Mouse (Mus musculus): Measurements from ENCODE around the gene 6030468B19Rik. TPM values are rescaled to one million over a fixed set of nuclear protein-coding genes. Genes with fewer than 3 reads are reported as not detected.

Gene 6030468B19Rik
- polyA plus RNA-seq, 1 experiment from 2014 or later, result 0.32 TPM

- Histone ChIP-seq H3K4me1 (peaks cover 29% of the 10 kb centered on the region), H3K36me3 (no peaks in the 10 kb centered on the region), H3K27me3 (no peaks in the 10 kb centered on the region), H3K9me3 (no peaks in the 10 kb centered on the region), H3K27ac (no peak overlapping the region), H3K4me3 (no peak overlapping the region), H3K4me2 (no peak overlapping the region), H3K9ac (no peak overlapping the region)
- 87% methylated on average over 8 of the region's 8 CpGs for WGBS
- no peak for ATAC-seq (ENCODE audit: borderline replicate concordance, extremely low read depth, low FRiP score, low TSS enrichment)
Observed at GRCm38 (mm10) chr11:117834086-117834485, 36.6 kb downstream of the 6030468B19Rik start.

DNA sequence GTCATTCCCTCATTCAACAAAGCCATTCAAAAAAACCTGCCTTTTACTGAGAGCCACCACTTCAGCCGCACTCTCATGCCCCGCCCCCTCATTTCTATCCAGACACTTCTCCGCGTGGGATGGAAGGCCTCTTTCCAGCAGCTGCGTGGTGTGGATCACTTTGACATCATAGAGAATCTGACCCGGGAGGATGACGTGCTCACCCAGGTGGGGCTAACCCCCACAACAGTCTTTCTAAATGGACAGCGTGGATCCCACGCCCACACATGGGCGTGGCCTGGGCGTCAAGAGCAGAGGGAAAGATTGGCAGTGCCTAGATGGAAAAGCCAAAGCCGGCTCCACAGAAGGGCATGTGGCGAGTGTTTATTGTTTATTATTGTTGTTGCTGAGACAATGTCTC is 38.8 kb downstream of the 6030468B19Rik start:
- Histone ChIP-seq H3K4me3 (peak overlapping the region; percentile 19), H3K36me3 (no peaks in the 10 kb centered on the region), H3K9ac (no peak overlapping the region), H3K4me2 (peak overlapping the region; percentile 50), H3K9me3 (no peaks in the 10 kb centered on the region), H3K4me1 (peaks cover 10% of the 10 kb centered on the region; the same call in 1 of the 2 replicates), H3K27ac (no peak overlapping the region), H3K27me3 (no peaks in the 10 kb centered on the region)
- ATAC-seq (ENCODE audit: borderline replicate concordance, extremely low read depth, low FRiP score, low TSS enrichment), result no peak
- 22% methylated on average over 13 of the region's 13 CpGs for WGBS

DNA sequence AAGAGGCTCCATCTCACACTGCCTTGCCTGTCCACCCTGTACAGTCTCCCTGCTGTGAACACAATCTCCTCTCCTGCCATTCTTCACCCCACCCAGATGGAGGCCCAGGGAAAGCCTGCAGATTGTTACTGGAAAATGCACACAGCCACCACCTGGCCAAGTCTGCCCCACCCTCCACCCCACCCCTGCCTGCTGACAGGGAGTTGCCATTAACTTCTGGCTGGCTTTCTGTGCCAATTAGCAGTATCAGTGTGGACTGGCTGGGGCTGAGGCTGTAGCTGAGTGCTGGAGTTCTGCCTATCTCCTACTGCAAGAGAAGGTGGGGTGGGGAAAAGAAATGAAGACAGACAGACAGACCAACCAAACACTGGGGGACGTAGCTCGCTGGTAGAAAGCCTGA is 41.1 kb downstream of the 6030468B19Rik start:
- no peak overlapping the region for H3K27ac ChIP-seq
- no peaks in the 10 kb centered on the region for H3K36me3 ChIP-seq
- no peak overlapping the region for H3K9ac ChIP-seq
- ATAC-seq (ENCODE audit: borderline replicate concordance, extremely low read depth, low FRiP score, low TSS enrichment), result no peak; the same call in 1 of the 2 replicates
- WGBS, result 59% methylated on average over 2 of the region's 2 CpGs
- no peaks in the 10 kb centered on the region for H3K27me3 ChIP-seq
- H3K9me3 ChIP-seq, result no peaks in the 10 kb centered on the region
- H3K4me3 ChIP-seq, result no peak overlapping the region
- H3K4me2 ChIP-seq, result no peak overlapping the region
- 0 out of 2 replicates have a peak, but pooled peaks cover 4% of the 10 kb centered on the region for H3K4me1 ChIP-seq

GRCm38 (mm10) chr11:117839021-117839420 is 41.6 kb downstream of the 6030468B19Rik start:
- Histone ChIP-seq H3K9me3 (no peaks in the 10 kb centered on the region), H3K4me1 (0 out of 2 replicates have a peak, but pooled peaks cover 4% of the 10 kb centered on the region), H3K27me3 (no peaks in the 10 kb centered on the region), H3K4me3 (no peak overlapping the region), H3K4me2 (no peak overlapping the region), H3K27ac (no peak overlapping the region), H3K36me3 (no peaks in the 10 kb centered on the region), H3K9ac (no peak overlapping the region)
- no peak for ATAC-seq (ENCODE audit: borderline replicate concordance, extremely low read depth, low FRiP score, low TSS enrichment)
- WGBS, result 75% methylated on average over 1 of the region's 1 CpGs

GRCm38 (mm10) chr11:117840910-117841309 is 43.5 kb downstream of the 6030468B19Rik start:
- Histone ChIP-seq H3K9me3 (no peaks in the 10 kb centered on the region), H3K27ac (no peak overlapping the region), H3K36me3 (no peaks in the 10 kb centered on the region), H3K4me3 (no peak overlapping the region), H3K27me3 (no peaks in the 10 kb centered on the region), H3K4me2 (no peak overlapping the region), H3K9ac (no peak overlapping the region), H3K4me1 (0 out of 2 replicates have a peak, but pooled peaks cover 4% of the 10 kb centered on the region)
- 32% methylated on average over 1 of the region's 1 CpGs for WGBS
- no peak for ATAC-seq (ENCODE audit: borderline replicate concordance, extremely low read depth, low FRiP score, low TSS enrichment)

- Histone ChIP-seq H3K4me2 (no peak overlapping the region), H3K36me3 (no peaks in the 10 kb centered on the region), H3K4me1 (peaks cover 12% of the 10 kb centered on the region), H3K9me3 (no peaks in the 10 kb centered on the region), H3K27ac (no peak overlapping the region), H3K27me3 (no peaks in the 10 kb centered on the region), H3K9ac (no peak overlapping the region), H3K4me3 (no peak overlapping the region)
- WGBS, result 82% methylated on average over 2 of the region's 2 CpGs
- ATAC-seq (ENCODE audit: borderline replicate concordance, extremely low read depth, low FRiP score, low TSS enrichment), result no peak
Observed at GRCm38 (mm10) chr11:117843434-117843833, 46.0 kb downstream of the 6030468B19Rik start.

DNA sequence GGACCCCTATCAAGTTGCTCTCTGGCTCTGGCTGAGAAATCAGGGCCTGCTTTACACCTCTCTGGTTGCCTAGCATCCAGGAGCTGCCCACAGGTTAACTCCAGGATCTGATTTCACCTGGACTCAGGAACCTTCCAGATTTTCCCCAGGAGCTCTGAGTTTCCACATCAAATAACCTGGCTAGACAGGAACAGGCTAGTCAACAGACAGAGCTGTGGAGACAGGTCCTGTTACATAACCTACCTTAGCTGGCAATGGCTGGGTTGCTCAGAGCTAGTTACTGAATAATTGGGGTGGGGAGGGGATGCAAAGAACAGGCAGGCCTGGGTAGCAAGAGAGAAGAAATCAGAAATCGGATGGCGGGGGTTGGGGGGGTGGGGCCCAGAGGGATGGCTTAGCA is 47.5 kb downstream of the 6030468B19Rik start:
- Histone ChIP-seq H3K9ac (no peak overlapping the region), H3K4me2 (no peak overlapping the region), H3K27ac (peak overlapping the region; percentile 25; the same call in 1 of the 2 replicates), H3K4me3 (no peak overlapping the region), H3K4me1 (peaks cover 19% of the 10 kb centered on the region), H3K36me3 (no peaks in the 10 kb centered on the region), H3K9me3 (no peaks in the 10 kb centered on the region), H3K27me3 (no peaks in the 10 kb centered on the region)
- WGBS, result 45% methylated on average over 2 of the region's 2 CpGs
- ATAC-seq (ENCODE audit: borderline replicate concordance, extremely low read depth, low FRiP score, low TSS enrichment), result no peak

GRCm38 (mm10) chr11:117845651-117846050 is 48.2 kb downstream of the 6030468B19Rik start:
- Histone ChIP-seq H3K9ac (no peak overlapping the region), H3K4me2 (no peak overlapping the region), H3K27ac (no peak overlapping the region), H3K4me1 (peaks cover 25% of the 10 kb centered on the region), H3K9me3 (no peaks in the 10 kb centered on the region), H3K27me3 (no peaks in the 10 kb centered on the region), H3K36me3 (no peaks in the 10 kb centered on the region), H3K4me3 (no peak overlapping the region)
- no peak for ATAC-seq (ENCODE audit: borderline replicate concordance, extremely low read depth, low FRiP score, low TSS enrichment)
- 71% methylated on average over 2 of the region's 2 CpGs for WGBS

DNA sequence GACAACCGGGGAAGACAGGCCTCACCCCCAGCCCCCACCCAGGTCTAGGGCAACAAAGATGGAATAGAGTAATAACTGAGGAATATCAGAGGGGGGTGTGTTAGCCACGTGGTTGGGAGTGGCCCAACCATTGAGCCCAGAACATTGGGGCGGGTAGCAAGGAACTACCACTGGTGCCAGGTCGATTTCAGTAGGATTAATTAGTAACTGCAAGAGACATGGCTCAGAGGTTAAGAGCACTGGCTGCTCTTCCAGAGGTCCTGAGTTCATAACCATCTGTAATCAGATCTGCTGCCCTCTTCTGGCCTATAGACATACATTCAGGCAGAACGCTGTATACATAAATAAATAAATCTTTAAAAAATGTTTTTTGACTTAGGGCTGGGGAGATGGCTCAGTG is 49.2 kb downstream of the 6030468B19Rik start:
- 47% methylated on average over 5 of the region's 5 CpGs for WGBS
- no peak overlapping the region for H3K9ac ChIP-seq
- no peak overlapping the region for H3K4me3 ChIP-seq
- H3K4me2 ChIP-seq, result no peak overlapping the region
- H3K27me3 ChIP-seq, result no peaks in the 10 kb centered on the region
- H3K27ac ChIP-seq, result no peak overlapping the region
- H3K9me3 ChIP-seq, result no peaks in the 10 kb centered on the region
- H3K36me3 ChIP-seq, result peaks cover 6% of the 10 kb centered on the region; the same call in 1 of the 2 replicates
- no peak for ATAC-seq (ENCODE audit: borderline replicate concordance, extremely low read depth, low FRiP score, low TSS enrichment)
- peaks cover 30% of the 10 kb centered on the region for H3K4me1 ChIP-seq

- no peak for ATAC-seq (ENCODE audit: borderline replicate concordance, extremely low read depth, low FRiP score, low TSS enrichment)
- no peaks in the 10 kb centered on the region for H3K27me3 ChIP-seq
- peak overlapping the region; percentile 85 for H3K4me2 ChIP-seq
- peak overlapping the region; percentile 99 for H3K27ac ChIP-seq
- no peaks in the 10 kb centered on the region for H3K9me3 ChIP-seq
- peaks cover 15% of the 10 kb centered on the region for H3K36me3 ChIP-seq
- WGBS, result 72% methylated on average over 7 of the region's 7 CpGs
- peak overlapping the region; percentile 93; the same call in 1 of the 2 replicates for H3K9ac ChIP-seq
- H3K4me1 ChIP-seq, result peaks cover 30% of the 10 kb centered on the region
- H3K4me3 ChIP-seq, result peak overlapping the region; percentile 79
Observed at GRCm38 (mm10) chr11:117847593-117848215, 50.2 kb downstream of the 6030468B19Rik start.

GRCm38 (mm10) chr11:117848271-117848984 is 51.0 kb downstream of the 6030468B19Rik start:
- peak overlapping the region; percentile 93 for H3K9ac ChIP-seq
- H3K36me3 ChIP-seq, result peaks cover 23% of the 10 kb centered on the region
- WGBS, result 4% methylated on average over 19 of the region's 19 CpGs
- H3K27me3 ChIP-seq, result no peaks in the 10 kb centered on the region
- peak overlapping the region; percentile 99 for H3K27ac ChIP-seq
- no peaks in the 10 kb centered on the region for H3K9me3 ChIP-seq
- ATAC-seq (ENCODE audit: borderline replicate concordance, extremely low read depth, low FRiP score, low TSS enrichment), result peak; percentile 85
- H3K4me2 ChIP-seq, result peak overlapping the region; percentile 85
- H3K4me1 ChIP-seq, result peaks cover 30% of the 10 kb centered on the region
- peak overlapping the region; percentile 79 for H3K4me3 ChIP-seq

- Histone ChIP-seq H3K4me3 (peak within 1 kb of the TSS; percentile 79), H3K36me3 (peaks cover 30% of the 10 kb centered on the region), H3K9me3 (no peaks in the 10 kb centered on the region), H3K4me1 (peaks cover 30% of the 10 kb centered on the region), H3K27me3 (no peaks in the 10 kb centered on the region), H3K4me2 (peak within 1 kb of the TSS; percentile 85), H3K9ac (peak within 1 kb of the TSS; percentile 93), H3K27ac (peak within 1 kb of the TSS; percentile 99)
- under 1% methylated on average over 51 of the region's 51 CpGs for WGBS
- peak; percentile 96 for ATAC-seq (ENCODE audit: borderline replicate concordance, extremely low read depth, low FRiP score, low TSS enrichment)
Observed at GRCm38 (mm10) chr11:117848985-117849671, 51.7 kb downstream of the 6030468B19Rik start, which contains the start of gene Birc5. Birc5 (plus strand) TSS chr11:117849251.

Measured in lung, embryonic 15.5 days (tissue).